Mouse (Mus musculus) liver, adult (tissue): ENCODE data around the gene Ifitm5.

Source experiments
- GATA4 ChIP-seq: IDR thresholded peaks from 2 replicates; pipeline ENCODE4 v1.6.1; 2014; ENCODE audit warnings: mild to moderate bottlenecking, low read length; ENCODE audit not compliant: insufficient replicate concordance

Gene Ifitm5

GRCm38 (mm10) chr7:140971479-140972171 is 21.5 kb upstream of the Ifitm5 start:
- no peak for TF ChIP-seq GATA4

GRCm38 (mm10) chr7:140970931-140971330 is 20.8 kb upstream of the Ifitm5 start:
- no peak for TF ChIP-seq GATA4

GRCm38 (mm10) chr7:140967862-140968591 is 17.9 kb upstream of the Ifitm5 start:
- no peak for TF ChIP-seq GATA4

- no peak for TF ChIP-seq GATA4
Measured at GRCm38 (mm10) chr7:140966921-140967320, 16.8 kb upstream of the Ifitm5 start, which contains the start of gene Ifitm1. Gene Ifitm1, plus strand, starts transcription at chr7:140967221.

- TF ChIP-seq GATA4 = no peak
Measured at GRCm38 (mm10) chr7:140962733-140963132, 12.6 kb upstream of the Ifitm5 start.

GRCm38 (mm10) chr7:140961416-140961815 is 11.3 kb upstream of the Ifitm5 start:
- TF ChIP-seq GATA4 = no peak

GRCm38 (mm10) chr7:140960026-140960425 is 9.9 kb upstream of the Ifitm5 start:
- TF ChIP-seq GATA4 = no peak

- TF ChIP-seq GATA4 = no peak
Measured at GRCm38 (mm10) chr7:140959181-140959901, 9.2 kb upstream of the Ifitm5 start.

GRCm38 (mm10) chr7:140956556-140956869 is 6.4 kb upstream of the Ifitm5 start:
- no peak for TF ChIP-seq GATA4

- peak; percentile 11; the same call in 1 of the 2 replicates for TF ChIP-seq GATA4
Measured at GRCm38 (mm10) chr7:140955758-140956555, 5.9 kb upstream of the Ifitm5 start, which contains the start of the genes Gm45717 and Ifitm2. Gene Gm45717, minus strand, starts transcription at chr7:140955937. Gene Ifitm2, minus strand, starts transcription at chr7:140955987.

- no peak for TF ChIP-seq GATA4
Measured at GRCm38 (mm10) chr7:140955342-140955741, 5.3 kb upstream of the Ifitm5 start.

GRCm38 (mm10) chr7:140954733-140955071 is 4.6 kb upstream of the Ifitm5 start:
- no peak for TF ChIP-seq GATA4

GRCm38 (mm10) chr7:140953800-140954732 is 4.0 kb upstream of the Ifitm5 start:
- TF ChIP-seq GATA4 = no peak

GRCm38 (mm10) chr7:140953133-140953532 is 3.0 kb upstream of the Ifitm5 start:
- TF ChIP-seq GATA4 = peak; percentile 48; the same call in 1 of the 2 replicates
